ENCODE assay signal across 9 mouse cellular contexts in the genomic region with DNA sequence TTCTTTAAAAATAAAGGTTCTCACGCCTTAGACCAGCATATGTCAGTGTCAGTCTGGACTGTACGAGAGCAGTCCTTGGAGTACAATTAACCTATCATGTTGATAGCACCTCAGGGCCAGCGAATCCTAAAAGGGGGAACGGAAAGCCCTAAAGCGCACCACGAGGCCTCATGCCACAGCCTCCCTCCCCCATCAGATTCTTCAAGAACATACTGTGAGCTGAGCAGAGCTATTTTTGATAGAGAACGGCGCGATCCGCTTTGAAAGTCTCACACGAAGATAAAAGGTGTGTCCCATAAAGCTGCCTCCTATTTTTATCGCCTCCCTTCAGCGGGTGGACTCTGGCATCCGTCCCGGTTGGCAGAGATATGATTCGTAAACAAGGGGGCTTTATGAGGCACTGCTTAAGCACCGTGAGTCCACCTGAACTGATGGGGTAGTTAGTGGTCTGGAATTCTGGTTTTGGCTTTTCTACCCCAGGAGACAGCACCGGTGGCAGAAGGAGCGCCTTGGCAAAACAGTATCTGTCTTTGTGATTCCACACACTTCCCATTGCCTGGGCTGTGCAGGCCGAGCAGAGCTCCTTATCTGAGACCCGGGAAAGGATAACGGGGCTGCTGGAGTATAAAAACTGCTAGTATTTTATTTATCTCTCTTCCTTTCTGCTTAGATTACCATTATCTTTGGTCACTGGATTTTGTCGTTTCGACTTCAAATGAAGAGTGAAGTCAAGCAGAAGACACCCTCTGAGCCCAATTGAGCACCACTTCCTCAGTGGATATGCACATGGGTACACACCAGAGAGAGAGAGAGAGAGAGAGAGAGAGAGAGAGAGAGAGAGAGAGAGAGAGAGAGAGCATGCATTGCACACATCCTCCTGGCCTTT.
A peak's percentile ranks its signal among the peaks of the same experiment; 100 is the strongest.
DNase-seq lines count a peak whose midpoint lies in the region; ATAC-seq lines count a peak whose summit lies in the region.
"Had no signal": no experiment of that assay in that cellular context is flagged by ENCODE, and none has a peak within 500 bp of the region (broad histone marks: within the 10 kb centered on the region; RNA-seq: fewer than 3 reads in every experiment).

No protein-coding gene starts in this region.

- no peak for ATAC-seq in hindbrain, embryonic 14.5 days (ENCODE audit: low FRiP score)

- no peaks in the 10 kb centered on the region for H3K9me3 ChIP-seq in hindbrain, embryonic 14.5 days (ENCODE audit: control insufficient read depth, low read length)
- H3K9me3 ChIP-seq: neural tube, embryonic 12.5 days had no signal

- no peak overlapping the region for H3K4me2 ChIP-seq in hindbrain, embryonic 14.5 days (replicated peaks)
- H3K4me2 ChIP-seq: neural tube, embryonic 12.5 days had no signal

- H3K27ac ChIP-seq in hindbrain, embryonic 14.5 days, result no peak overlapping the region
- H3K27ac ChIP-seq: neural tube, embryonic 12.5 days had no signal

- no peak overlapping the region for H3K4me3 ChIP-seq in hindbrain, embryonic 14.5 days (replicated peaks; ENCODE audit: low read length)
- H3K4me3 ChIP-seq: neural tube, embryonic 12.5 days had no signal

- no peaks in the 10 kb centered on the region for H3K4me1 ChIP-seq in hindbrain, embryonic 14.5 days (replicated peaks; ENCODE audit: control insufficient read depth, insufficient read depth, low read length)
- H3K4me1 ChIP-seq: neural tube, embryonic 12.5 days had no signal

- no peaks in the 10 kb centered on the region for H3K27me3 ChIP-seq in hindbrain, embryonic 14.5 days (ENCODE audit: control insufficient read depth, insufficient read depth, low read length)
- H3K27me3 ChIP-seq: neural tube, embryonic 12.5 days had no signal

- no peaks in the 10 kb centered on the region for H3K36me3 ChIP-seq in hindbrain, embryonic 14.5 days (replicated peaks; ENCODE audit: control insufficient read depth, insufficient read depth)
- H3K36me3 ChIP-seq: neural tube, embryonic 12.5 days had no signal

- intact Hi-C loops in left cerebral cortex, postnatal 4 days (cut with DNase I), result no loop called here

- DNase-seq in ovary, adult 18-20 months (ENCODE audit: low spot score), result peak; percentile 7
- DNase-seq in ovary, postnatal 14 days (ENCODE audit: low spot score), result no peak
- peak; percentile 59 to 68 for DNase-seq in heart, adult 9 months (ENCODE audit: low spot score in 2 of 2)
- DNase-seq in left cerebral cortex, postnatal 4 days, result peak; percentile 27
- no peak for DNase-seq in T-cell, adult 2 months (ENCODE audit: low spot score)
- DNase-seq in kidney, adult 8-10 months, result no peak
- no peak for DNase-seq in hindbrain, embryonic 14.5 days (ENCODE audit: low spot score)
- DNase-seq in yolk sac, embryonic 10.5 days (ENCODE audit: low spot score), result no peak

- H3K9ac ChIP-seq in hindbrain, embryonic 14.5 days, result no peak overlapping the region
- H3K9ac ChIP-seq: neural tube, embryonic 12.5 days had no signal

- 71% methylated on average over 24 of the region's 24 CpGs for WGBS in hindbrain, embryonic 14.5 days

Comparison
In these comparisons a context has a peak if more than half of its experiments do, and no peak if none do; other contexts are left out.
1. DNase-seq: peak in ovary, adult 18-20 months (single experiment), heart, adult 9 months (2 of 2) and left cerebral cortex, postnatal 4 days (single experiment); none in ovary, postnatal 14 days (single experiment), T-cell, adult 2 months (single experiment), kidney, adult 8-10 months (0 of 2), hindbrain, embryonic 14.5 days (single experiment) and yolk sac, embryonic 10.5 days (single experiment).